Mouse (Mus musculus) c-Kit-positive CD71-positive TER-119-positive erythroid progenitor cells, embryonic 14.5 days (primary cell): ENCODE measurements around the gene Aoc2.

Source experiments
- DNase-seq: peaks from one replicate; pipeline ENCODE4 v3.0.0-alpha.2; 2013; ENCODE audit warnings: low spot score

The Aoc2 gene

GRCm38 (mm10) chr11:101324763-101325162, at the start of gene Aoc2:
Gene Aoc2, plus strand, starts transcription at chr11:101325063.
- DNase-seq = no peak

- DNase-seq = no peak
Observed at GRCm38 (mm10) chr11:101275309-101275708, 49.6 kb upstream of the Aoc2 start.

- DNase-seq = no peak
Observed at GRCm38 (mm10) chr11:101276319-101277070, 48.4 kb upstream of the Aoc2 start.

- no peak for DNase-seq
Observed at GRCm38 (mm10) chr11:101277381-101278222, 47.3 kb upstream of the Aoc2 start.

- peak; percentile 79 for DNase-seq
Observed at GRCm38 (mm10) chr11:101278223-101279192, 46.4 kb upstream of the Aoc2 start, which contains the start of the genes Cntd1 and Coa3. Gene Cntd1, plus strand, starts transcription at chr11:101279012. Gene Coa3, minus strand, starts transcription at chr11:101279114.

- no peak for DNase-seq
Observed at GRCm38 (mm10) chr11:101279193-101279569, 45.7 kb upstream of the Aoc2 start.

GRCm38 (mm10) chr11:101280837-101281236, 44.0 kb upstream of the Aoc2 start:
- no peak for DNase-seq

GRCm38 (mm10) chr11:101282896-101283295, 42.0 kb upstream of the Aoc2 start:
- no peak for DNase-seq

- no peak for DNase-seq
Observed at GRCm38 (mm10) chr11:101283805-101284204, 41.1 kb upstream of the Aoc2 start.

- no peak for DNase-seq
Observed at GRCm38 (mm10) chr11:101287306-101287705, 37.6 kb upstream of the Aoc2 start.

GRCm38 (mm10) chr11:101291231-101291630, 33.6 kb upstream of the Aoc2 start:
- DNase-seq = no peak

- DNase-seq = no peak
Observed at GRCm38 (mm10) chr11:101295191-101295590, 29.7 kb upstream of the Aoc2 start.

GRCm38 (mm10) chr11:101300881-101301280, 24.0 kb upstream of the Aoc2 start:
- peak; percentile 46 for DNase-seq

GRCm38 (mm10) chr11:101301299-101302003, 23.4 kb upstream of the Aoc2 start:
- DNase-seq = no peak

GRCm38 (mm10) chr11:101302004-101302798, 22.7 kb upstream of the Aoc2 start, which contains the start of gene Becn1:
Gene Becn1, minus strand, starts transcription at chr11:101302286.
- peak; percentile 94 for DNase-seq

- DNase-seq = no peak
Observed at GRCm38 (mm10) chr11:101307744-101308143, 17.1 kb upstream of the Aoc2 start.

GRCm38 (mm10) chr11:101311083-101311482, 13.8 kb upstream of the Aoc2 start:
- no peak for DNase-seq

- DNase-seq = no peak
Observed at GRCm38 (mm10) chr11:101312150-101312549, 12.7 kb upstream of the Aoc2 start.

- no peak for DNase-seq
Observed at GRCm38 (mm10) chr11:101314567-101314966, 10.3 kb upstream of the Aoc2 start.

GRCm38 (mm10) chr11:101315082-101315650, 9.7 kb upstream of the Aoc2 start:
- no peak for DNase-seq
